Mouse (Mus musculus) spleen, adult 18-20 months (tissue): ENCODE results near the gene Tmem184a.

Experiments used
- DNase-seq, 2 experiments: peaks; one replicate each; pipeline ENCODE4 v3.0.0; 2022; ENCODE audit warnings: mixed read lengths in 2 of 2

Gene Tmem184a

GRCm38 (mm10) chr5:139819538-139820181 lies at the start of gene Tmem184a:
Gene Tmem184a, minus strand, starts transcription at chr5:139819917.
- DNase-seq: no peak

GRCm38 (mm10) chr5:139862759-139863158 lies 43.0 kb upstream of the Tmem184a start:
- DNase-seq: no peak

GRCm38 (mm10) chr5:139860328-139861104 lies 40.8 kb upstream of the Tmem184a start:
- no peak for DNase-seq

GRCm38 (mm10) chr5:139849626-139850320 lies 30.1 kb upstream of the Tmem184a start:
- no peak for DNase-seq

DNA sequence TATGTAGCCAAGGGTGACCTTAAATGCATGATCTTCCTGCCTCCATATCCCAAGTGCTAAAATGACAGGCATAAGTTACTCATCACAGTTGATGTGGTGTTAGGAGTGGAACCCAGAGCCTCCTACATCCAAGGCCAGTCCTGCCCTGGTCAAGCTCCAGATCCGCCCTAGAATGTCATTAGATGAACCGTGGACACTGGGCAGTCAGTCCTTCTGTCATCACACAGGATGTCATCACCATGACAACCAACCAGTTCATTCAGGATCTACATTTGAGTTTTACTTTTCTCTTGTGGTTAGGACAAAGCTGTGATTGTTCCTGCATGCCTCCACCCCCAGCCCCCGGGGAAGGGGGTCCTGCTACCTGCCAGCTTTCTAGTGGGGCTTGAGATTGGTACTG lies 19.4 kb upstream of the Tmem184a start:
- DNase-seq: no peak

- peak in 1 of 2 experiments; percentile 65 for DNase-seq
Measured at GRCm38 (mm10) chr5:139838476-139838892, 18.8 kb upstream of the Tmem184a start.

DNA sequence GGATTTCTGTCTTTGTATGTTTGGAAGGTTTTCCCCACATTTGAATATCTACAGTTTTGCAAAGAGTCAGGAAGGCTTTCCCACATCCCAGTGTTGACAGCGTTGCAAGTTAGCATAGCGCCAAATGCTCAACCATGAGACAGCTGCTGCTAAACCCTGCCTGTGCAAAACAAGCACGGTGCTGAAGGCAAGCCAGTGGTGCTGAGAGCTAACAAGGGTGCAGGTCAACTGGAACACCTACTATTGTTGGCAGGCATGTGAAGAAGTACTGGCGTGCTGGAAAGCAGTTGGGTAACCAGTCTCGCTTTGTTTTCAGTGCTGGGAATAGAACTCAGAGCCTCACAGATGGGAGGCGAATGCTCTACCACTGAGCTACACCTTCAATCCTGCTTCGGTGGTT lies 16.0 kb upstream of the Tmem184a start:
- no peak for DNase-seq

GRCm38 (mm10) chr5:139832125-139832524 lies 12.4 kb upstream of the Tmem184a start:
- DNase-seq: no peak

DNA sequence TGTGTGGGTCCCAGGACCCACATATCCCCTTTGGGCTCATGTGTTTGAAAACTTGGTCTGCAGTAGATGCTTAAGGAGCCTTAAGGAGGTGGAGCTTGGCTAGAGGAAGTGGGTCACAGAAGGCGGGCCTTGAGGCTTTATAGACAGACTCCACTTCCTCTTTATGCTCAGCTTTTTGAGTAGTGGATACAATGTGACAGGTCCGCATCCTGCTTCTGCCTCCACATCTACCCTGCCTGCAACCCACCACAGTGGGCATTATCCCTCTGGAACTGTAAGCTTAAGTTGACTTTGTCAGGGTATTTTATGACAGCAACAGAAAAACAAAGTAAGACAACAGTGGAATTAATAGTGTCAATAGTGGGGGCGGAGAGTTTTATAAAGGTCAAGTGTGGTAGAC lies 11.0 kb upstream of the Tmem184a start:
- peak in 1 of 2 experiments; percentile 42 for DNase-seq

GRCm38 (mm10) chr5:139829384-139829783 lies 9.7 kb upstream of the Tmem184a start:
- no peak for DNase-seq

GRCm38 (mm10) chr5:139827593-139827992 lies 7.9 kb upstream of the Tmem184a start:
- no peak for DNase-seq

DNA sequence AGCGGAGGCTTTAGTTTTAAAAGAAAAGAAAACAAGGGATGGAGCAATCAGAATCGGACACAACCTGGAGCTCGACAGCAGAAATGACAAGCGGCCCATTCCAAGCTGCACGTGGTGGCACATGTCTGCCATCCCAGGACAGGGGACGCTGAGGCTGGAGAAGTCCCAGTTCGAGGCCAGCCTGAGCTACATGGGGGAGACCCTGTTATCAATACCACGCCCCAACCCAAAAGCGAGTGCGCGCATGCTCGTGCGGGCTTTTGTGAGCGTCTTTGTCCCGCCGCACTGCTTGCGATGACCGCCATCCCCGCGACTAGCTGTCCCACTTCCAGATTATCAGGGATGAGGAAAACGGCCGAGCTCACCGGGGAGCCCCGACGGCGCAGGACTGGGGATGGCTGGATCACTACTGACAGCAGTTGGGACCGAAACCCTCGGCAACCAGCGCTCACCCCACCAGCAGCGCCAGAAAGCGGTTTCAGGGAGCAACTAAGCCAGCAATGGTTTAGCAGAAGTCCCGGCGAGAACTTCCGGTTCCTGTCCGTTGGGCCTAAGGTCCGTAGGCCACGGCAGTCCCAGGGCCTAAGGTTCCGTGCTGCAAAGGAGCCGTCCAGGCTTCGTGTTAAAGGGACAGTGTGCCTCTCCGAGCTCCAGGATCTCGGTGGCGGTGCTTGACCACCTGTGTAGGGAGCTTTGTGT lies 6.8 kb upstream of the Tmem184a start, which contains the start of the genes Gm26938 and Psmg3:
Gene Gm26938 (minus strand): TSS at position 51 of the 699 bp plus-strand sequence.
Gene Psmg3 (minus strand): TSS at position 529 of the 699 bp plus-strand sequence.
- peak; percentile 73 to 90 for DNase-seq

DNA sequence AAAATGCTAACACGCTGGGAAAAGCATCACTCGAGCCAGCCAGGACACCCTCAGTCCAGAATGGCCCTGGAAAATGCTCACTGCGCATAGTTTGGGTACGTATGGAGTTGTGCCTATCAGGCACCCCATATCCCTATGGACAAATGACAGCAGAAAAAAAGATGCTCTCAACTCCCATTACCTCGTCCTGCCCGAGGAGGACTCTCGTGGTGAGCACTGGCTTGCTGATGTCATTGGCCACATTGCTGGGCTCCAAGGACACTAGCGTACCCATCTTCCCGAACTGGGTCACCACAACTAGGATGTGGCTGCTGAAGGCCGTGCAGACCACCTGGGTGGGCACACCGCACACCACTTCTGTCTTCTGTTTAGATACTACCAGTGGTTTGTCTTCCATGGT lies 6.2 kb upstream of the Tmem184a start:
- no peak for DNase-seq

GRCm38 (mm10) chr5:139824531-139824930 lies 4.8 kb upstream of the Tmem184a start:
- no peak for DNase-seq

GRCm38 (mm10) chr5:139821466-139822459 lies 2.0 kb upstream of the Tmem184a start:
- DNase-seq: no peak

- DNase-seq: peak in 1 of 2 experiments; percentile 51
Measured at GRCm38 (mm10) chr5:139818801-139819200, 916 bp downstream of the Tmem184a start.

DNA sequence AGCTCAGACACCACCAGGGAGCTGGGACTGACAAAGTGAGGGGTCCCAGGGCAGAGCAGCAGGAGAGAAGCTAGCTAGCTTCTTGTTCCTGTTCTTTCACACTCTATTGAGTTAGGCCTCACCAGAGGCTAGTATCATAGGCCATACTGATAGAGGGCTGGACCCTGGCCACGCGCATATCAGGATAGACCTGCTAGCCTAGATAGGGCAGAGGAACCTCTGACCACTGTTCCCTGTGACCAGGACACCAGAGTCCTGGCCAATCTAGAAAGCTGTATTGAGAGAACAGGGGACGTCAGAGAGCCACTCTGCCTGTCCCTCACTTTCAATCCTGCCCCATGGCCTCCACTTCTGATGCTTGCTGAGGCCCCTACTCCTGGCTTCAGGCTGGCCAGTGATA lies 1.7 kb downstream of the Tmem184a start:
- DNase-seq: no peak

DNA sequence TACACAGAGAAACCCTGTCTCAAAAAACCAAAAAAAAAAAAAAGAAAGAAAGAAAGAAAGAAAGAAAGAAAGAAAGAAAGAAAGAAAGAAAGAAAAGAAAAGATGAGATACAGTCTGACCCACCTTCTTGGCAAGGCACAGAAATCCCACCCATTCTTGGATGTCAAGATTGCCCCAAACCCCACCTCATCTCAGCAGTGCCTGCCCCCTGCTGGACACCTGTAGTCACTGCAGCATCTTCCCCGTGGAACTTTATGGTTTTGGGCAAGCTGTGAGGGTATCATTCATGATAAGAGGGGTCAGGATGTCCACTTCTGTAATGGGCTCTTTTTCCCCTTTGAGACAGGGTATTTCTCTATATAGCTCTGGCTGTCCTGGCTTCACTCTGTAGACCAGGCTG lies 2.4 kb downstream of the Tmem184a start:
- no peak for DNase-seq

DNA sequence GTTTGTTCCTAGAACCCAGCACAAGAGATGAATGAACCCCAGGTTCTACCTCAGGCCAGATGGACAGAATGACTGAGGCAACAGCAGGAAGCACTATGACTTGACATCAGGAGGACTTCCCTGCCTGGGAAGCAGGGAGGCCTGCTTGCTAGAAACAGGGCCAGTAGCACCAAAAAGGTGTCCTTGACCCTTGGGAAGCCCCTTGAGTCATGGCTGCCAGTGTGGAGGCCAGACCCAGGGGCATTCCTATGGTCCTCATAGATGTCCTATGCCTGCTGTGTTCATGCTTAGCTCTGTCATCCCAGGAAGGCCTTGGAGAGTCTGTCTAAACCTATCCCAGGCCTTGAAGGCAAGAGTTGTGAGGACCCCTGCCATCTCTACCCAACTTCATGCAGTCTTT lies 3.3 kb downstream of the Tmem184a start:
- no peak for DNase-seq

DNA sequence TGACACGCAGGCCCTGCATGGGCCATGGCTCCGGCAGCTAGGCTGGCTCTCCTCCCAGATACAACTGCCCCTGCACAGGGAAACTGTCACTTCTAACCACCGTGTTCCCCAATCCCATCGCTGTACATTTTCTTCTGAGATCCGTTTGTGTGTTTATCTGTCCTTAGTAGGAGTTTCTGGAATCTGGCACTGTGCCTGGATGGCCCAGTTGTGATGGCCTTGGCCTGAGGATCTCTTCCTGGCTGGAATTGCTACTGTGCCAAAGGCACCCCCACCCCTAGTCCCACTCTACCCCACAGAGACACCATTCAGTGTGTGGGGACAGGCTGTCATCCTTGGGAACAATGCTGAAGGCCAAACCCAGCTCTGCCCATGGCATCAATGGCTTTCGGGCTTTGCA lies 3.8 kb downstream of the Tmem184a start:
- DNase-seq: no peak

GRCm38 (mm10) chr5:139813963-139814381 lies 5.7 kb downstream of the Tmem184a start:
- DNase-seq: no peak

DNA sequence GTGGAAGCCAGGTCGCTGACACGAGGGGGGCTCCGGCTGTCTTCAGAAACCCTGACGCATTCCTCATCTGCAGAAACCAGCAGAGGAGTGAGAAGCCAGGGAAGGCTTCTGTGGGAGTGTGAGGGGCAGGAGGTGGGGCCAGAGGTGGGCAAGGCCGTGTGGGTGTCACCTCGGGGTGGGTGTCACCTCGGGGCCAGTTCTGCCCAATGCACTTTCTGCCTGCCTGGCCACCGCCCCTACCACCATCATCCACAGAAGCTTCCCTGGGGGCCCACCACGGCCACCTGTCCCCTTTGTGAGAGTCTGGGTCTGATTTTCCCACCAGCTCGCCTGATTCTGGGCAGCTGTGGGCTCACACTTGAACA lies 6.6 kb downstream of the Tmem184a start:
- DNase-seq: no peak
